Mouse (Mus musculus): ENCODE measurements around the gene Myo19. TPM values are rescaled to one million over a fixed set of nuclear protein-coding genes. Genes with fewer than 3 reads are reported as not detected.

Gene Myo19
- polyA plus RNA-seq, 1 experiment from 2014 or later, result 11.8 TPM

DNA sequence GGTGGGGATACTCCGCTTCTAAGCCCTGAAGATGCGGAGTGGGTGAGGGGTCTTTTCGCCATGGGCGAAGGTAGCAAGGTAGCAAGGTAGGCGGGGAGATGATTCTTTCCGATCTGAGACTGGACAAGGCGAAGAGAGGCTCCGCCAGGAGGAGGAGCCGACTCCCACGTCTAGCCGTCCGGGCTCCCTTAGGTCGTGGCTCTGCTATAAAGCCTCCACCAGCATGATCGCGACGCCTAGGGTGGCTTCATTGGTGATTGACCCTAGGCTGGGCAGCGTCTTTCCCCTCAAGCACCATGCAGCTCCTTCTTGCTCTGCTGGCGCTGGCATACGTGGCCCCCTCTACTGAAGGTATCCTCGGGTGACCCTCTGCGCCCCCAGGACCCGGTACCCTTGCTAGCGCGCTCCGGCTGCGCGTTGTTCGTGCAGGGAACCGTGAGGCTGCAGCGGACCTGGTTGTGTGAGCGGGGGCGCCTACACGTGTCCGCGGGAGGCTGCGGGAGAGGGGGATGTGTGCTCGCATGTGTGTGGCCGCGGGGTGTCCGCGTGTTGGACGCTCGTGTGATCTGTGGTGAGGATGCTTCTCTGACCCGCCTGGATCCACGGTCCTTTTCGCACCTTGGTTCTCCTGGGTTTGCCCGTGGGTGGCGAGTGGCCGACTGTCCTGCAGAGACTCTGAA, 77.8 kb downstream of the Myo19 start, which contains the start of gene Car4:
Gene Car4, plus strand, starts transcription at position 196 of the 680 bp plus-strand sequence.
- Histone ChIP-seq H3K36me3 (no peaks in the 10 kb centered on the region), H3K4me1 (peaks cover 52% of the 10 kb centered on the region), H3K27me3 (ENCODE audit: low read depth, poor library complexity, severe bottlenecking) (peaks cover 57% of the 10 kb centered on the region), H3K4me3 (peak within 1 kb of the TSS; percentile 56), H3K9me3 (replicated peaks) (no peaks in the 10 kb centered on the region), H3K27ac (replicated peaks) (peak within 1 kb of the TSS; percentile 63; the same call in 1 of the 2 replicates)
- WGBS, result under 1% methylated on average over 49 of the region's 49 CpGs
- DNase-seq (ENCODE audit: low spot score), result peak; percentile 51

DNA sequence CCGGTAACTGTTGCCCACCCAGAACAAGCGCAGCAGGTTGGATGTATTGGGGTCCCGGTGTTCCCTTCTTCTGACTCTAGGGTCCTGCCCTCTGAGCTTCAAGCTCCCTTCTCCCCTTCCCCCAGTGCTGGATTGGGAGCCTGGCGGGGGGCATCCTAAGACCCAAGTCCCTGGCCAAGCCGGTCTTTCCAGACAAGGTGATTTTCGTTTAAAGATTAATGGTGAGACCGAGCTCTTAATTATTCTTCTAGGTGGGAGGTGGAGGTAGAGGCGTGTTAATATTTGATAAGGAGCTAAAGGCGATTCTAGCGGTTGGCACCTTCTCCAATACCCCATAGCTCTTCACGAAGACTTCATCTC, 78.3 kb downstream of the Myo19 start:
- Histone ChIP-seq H3K4me1 (peaks cover 51% of the 10 kb centered on the region), H3K9me3 (replicated peaks) (no peaks in the 10 kb centered on the region), H3K27me3 (ENCODE audit: low read depth, poor library complexity, severe bottlenecking) (peaks cover 53% of the 10 kb centered on the region), H3K27ac (replicated peaks) (no peak overlapping the region; the same call in 1 of the 2 replicates), H3K4me3 (peak overlapping the region; percentile 56), H3K36me3 (no peaks in the 10 kb centered on the region)
- DNase-seq (ENCODE audit: low spot score), result peak; percentile 27
- WGBS, result 2% methylated on average over 11 of the region's 11 CpGs

DNA sequence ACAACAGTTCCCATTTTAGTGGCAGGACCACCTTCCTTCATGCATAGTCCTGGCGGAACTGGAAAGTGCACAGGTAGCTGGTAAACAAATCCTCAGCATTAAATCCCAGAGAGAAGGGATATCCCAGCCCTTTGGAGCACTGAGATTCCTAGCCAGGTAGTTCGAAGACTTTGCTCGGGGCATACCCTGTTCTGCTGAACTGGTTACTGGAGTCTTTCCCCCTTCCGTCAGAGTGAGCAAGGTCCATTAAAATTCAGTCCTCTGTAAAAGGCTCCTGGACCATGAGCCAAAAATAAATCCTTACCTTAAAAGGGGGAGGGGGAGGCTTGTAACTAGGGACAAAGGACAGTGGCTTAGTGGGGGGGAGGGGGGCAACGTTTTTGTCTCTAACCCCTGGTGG, 79.2 kb downstream of the Myo19 start:
- Histone ChIP-seq H3K36me3 (no peaks in the 10 kb centered on the region), H3K4me1 (peaks cover 51% of the 10 kb centered on the region), H3K9me3 (replicated peaks) (no peaks in the 10 kb centered on the region), H3K27me3 (ENCODE audit: low read depth, poor library complexity, severe bottlenecking) (peaks cover 49% of the 10 kb centered on the region), H3K4me3 (no peak overlapping the region), H3K27ac (replicated peaks) (peak overlapping the region; percentile 79)
- 10% methylated on average over 5 of the region's 5 CpGs for WGBS
- DNase-seq (ENCODE audit: low spot score), result peak; percentile 16

DNA sequence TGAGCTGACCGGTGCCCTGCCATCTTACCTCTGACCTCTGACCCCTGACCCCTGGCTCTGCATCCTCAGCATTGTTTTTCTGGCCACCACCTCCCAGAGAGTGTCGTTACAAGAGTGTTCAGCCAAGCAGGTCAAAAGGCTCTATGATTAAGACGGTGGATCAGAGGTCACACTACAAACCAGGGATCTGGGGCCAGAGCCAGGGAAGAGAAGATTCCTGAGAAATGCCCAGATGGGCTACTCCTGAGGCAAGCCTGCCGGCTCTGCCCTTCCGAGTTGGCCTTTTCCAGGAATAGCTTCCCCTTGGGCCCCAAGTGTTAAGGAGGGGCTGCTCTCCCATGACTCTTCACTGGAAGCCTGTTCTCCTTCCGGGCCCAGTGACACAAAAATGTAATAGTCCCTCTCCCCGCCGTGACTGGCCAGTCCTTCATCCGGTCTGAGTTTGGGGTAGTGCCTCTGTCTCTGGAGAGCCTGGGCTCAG, 79.8 kb downstream of the Myo19 start:
- Histone ChIP-seq H3K27me3 (ENCODE audit: low read depth, poor library complexity, severe bottlenecking) (peaks cover 49% of the 10 kb centered on the region), H3K36me3 (no peaks in the 10 kb centered on the region), H3K27ac (replicated peaks) (peak overlapping the region; percentile 79), H3K9me3 (replicated peaks) (no peaks in the 10 kb centered on the region), H3K4me3 (peak overlapping the region; percentile 29), H3K4me1 (peaks cover 51% of the 10 kb centered on the region)
- peak; percentile 58 for DNase-seq (ENCODE audit: low spot score)
- WGBS, result 0% methylated on average over 9 of the region's 9 CpGs

DNA sequence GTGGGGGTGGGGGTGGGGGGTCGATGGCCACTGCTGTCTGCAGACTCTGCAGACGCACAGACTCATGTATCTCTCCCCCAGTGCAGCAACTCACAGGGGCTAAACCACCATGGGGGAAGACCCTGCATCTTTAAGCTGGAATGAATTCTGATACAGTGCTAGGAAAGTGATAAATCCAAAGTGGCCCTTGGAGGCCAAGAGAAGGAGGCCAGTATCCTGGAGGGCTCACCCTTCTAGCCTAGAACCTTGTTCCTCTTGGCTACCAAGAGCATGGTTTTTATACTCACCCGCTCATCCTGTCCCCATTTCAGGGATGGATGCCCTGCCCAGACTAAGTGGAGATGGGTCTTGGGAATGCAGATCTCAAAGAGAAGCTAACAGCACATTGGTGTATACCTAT, 80.3 kb downstream of the Myo19 start:
- 27% methylated on average over 3 of the region's 3 CpGs for WGBS
- DNase-seq (ENCODE audit: low spot score), result no peak
- Histone ChIP-seq H3K36me3 (no peaks in the 10 kb centered on the region), H3K27me3 (ENCODE audit: low read depth, poor library complexity, severe bottlenecking) (peaks cover 49% of the 10 kb centered on the region), H3K4me1 (peaks cover 51% of the 10 kb centered on the region), H3K4me3 (peak overlapping the region; percentile 29), H3K9me3 (replicated peaks) (no peaks in the 10 kb centered on the region), H3K27ac (replicated peaks) (peak overlapping the region; percentile 79)

DNA sequence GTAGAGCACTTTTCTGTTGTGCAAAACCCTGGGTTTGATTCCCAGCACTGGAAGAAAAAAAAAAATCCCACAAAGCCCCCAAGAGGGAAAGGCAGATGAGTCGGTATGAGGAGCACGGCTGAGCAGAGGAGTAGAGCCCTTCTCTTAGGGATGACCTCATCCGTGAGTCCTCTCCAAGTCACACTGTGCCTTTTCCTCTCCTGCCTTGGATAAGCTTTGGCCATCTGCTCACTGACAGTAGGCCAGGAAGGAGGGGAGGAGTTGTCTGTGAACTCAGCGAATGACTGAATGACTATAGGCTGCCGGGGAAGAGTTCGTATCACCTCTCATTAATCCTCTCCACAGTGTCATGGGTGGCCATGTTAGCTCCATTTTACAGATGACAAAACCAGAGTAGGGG, 80.8 kb downstream of the Myo19 start:
- Histone ChIP-seq H3K27ac (replicated peaks) (peak overlapping the region; percentile 79; the same call in 1 of the 2 replicates), H3K4me3 (no peak overlapping the region), H3K36me3 (no peaks in the 10 kb centered on the region), H3K27me3 (ENCODE audit: low read depth, poor library complexity, severe bottlenecking) (peaks cover 48% of the 10 kb centered on the region), H3K9me3 (replicated peaks) (no peaks in the 10 kb centered on the region), H3K4me1 (peaks cover 50% of the 10 kb centered on the region)
- 62% methylated on average over 6 of the region's 6 CpGs for WGBS
- no peak for DNase-seq (ENCODE audit: low spot score)

Small RNA genes within 50 kb of the gene (microRNA-seq; reads per million reads assigned to microRNA genes)
- not detected for gene Gm23564

Other genes with a start within 250 kb of the Myo19 start
- 14.6 and 16.2 TPM in 2 replicates for gene Mrm1, start 60.6 kb upstream of the Myo19 start, polyA plus RNA-seq (2016; fragmentation: Nextera tagmentation; extraction: Ambion mirVana)
- gene Dhrs11, start 51.2 kb upstream of the Myo19 start, polyA plus RNA-seq (2016; fragmentation: Nextera tagmentation; extraction: Ambion mirVana), result 12.0 and 12.8 TPM in 2 replicates
- gene Ggnbp2, start 9.3 kb upstream of the Myo19 start, polyA plus RNA-seq (2016; fragmentation: Nextera tagmentation; extraction: Ambion mirVana), result 55.7 and 56.3 TPM in 2 replicates
- gene Pigw, start 137 bp downstream of the Myo19 start, polyA plus RNA-seq (2016; fragmentation: Nextera tagmentation; extraction: Ambion mirVana), result 2.2 and 3.4 TPM in 2 replicates
- 80.5 and 91.7 TPM in 2 replicates for gene Znhit3, start 36.2 kb downstream of the Myo19 start, polyA plus RNA-seq (2016; fragmentation: Nextera tagmentation; extraction: Ambion mirVana)
- 9.3 and 16.8 TPM in 2 replicates for gene Car4, start 77.6 kb downstream of the Myo19 start, polyA plus RNA-seq (2016; fragmentation: Nextera tagmentation; extraction: Ambion mirVana)